27 mouse cellular contexts compared by ENCODE assay signal in the genomic region with DNA sequence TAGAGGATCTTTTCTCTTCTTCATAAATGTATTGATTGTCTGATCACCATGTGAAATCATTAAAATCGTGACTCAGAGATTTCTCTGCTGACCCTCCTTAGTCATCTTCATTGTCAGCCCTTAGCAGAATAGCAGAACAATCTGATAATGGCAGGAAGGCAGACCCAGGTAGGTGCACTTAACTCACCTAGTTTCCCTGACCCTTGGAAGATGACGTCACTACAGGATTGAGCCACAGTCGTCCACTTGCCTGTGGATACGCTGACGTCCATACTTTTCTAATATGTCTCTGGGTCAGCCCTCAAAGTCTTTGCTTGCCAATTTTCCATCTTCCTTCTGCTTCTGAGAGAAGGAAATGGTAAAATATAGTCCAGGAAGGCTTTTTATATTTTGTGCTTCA.
"Had no signal": no experiment of that assay in that cellular context is flagged by ENCODE, and none has a peak within 500 bp of the region (broad histone marks: within the 10 kb centered on the region; RNA-seq: fewer than 3 reads in every experiment).

No protein-coding gene starts in this region.

- ATAC-seq: forebrain, embryonic 13.5 days; forebrain, embryonic 14.5 days; forebrain, embryonic 15.5 days; forebrain, embryonic 16.5 days; forebrain, postnatal 0 days had no signal

- H3K27ac ChIP-seq: embryonic facial prominence, embryonic 10.5 days; embryonic facial prominence, embryonic 12.5 days; embryonic facial prominence, embryonic 13.5 days; embryonic facial prominence, embryonic 15.5 days; forebrain, embryonic 10.5 days; forebrain, embryonic 13.5 days; forebrain, embryonic 15.5 days; gastrocnemius, adult 2 months had no signal

- H3K27me3 ChIP-seq: forebrain, embryonic 15.5 days had no signal

- H3K9me3 ChIP-seq: embryonic facial prominence, embryonic 10.5 days; embryonic facial prominence, embryonic 12.5 days; embryonic facial prominence, embryonic 13.5 days; embryonic facial prominence, embryonic 15.5 days; forebrain, embryonic 10.5 days; forebrain, embryonic 13.5 days; forebrain, embryonic 15.5 days had no signal

- H3K4me1 ChIP-seq: embryonic facial prominence, embryonic 10.5 days; embryonic facial prominence, embryonic 12.5 days; embryonic facial prominence, embryonic 13.5 days; embryonic facial prominence, embryonic 15.5 days; forebrain, embryonic 10.5 days; forebrain, embryonic 13.5 days; forebrain, embryonic 15.5 days had no signal

- DNase-seq: cerebellum, adult 18-20 months; cerebellum, adult 2 months; cerebellum, adult 8-10 months; cerebellum, adult 9-10 months; cerebellum, adult 9-11 months; cerebellum, postnatal 10 days; cerebellum, postnatal 14 days; cerebellum, postnatal 25 days; cerebellum, postnatal 36 days; embryo, embryonic 11 days; forebrain, postnatal 0 days; gastrocnemius, adult 2 months; gastrocnemius, postnatal 10 days; gastrocnemius, postnatal 14 days; gastrocnemius, postnatal 25 days; gastrocnemius, postnatal 36 days; heart, adult 11 months had no signal

- H3K9ac ChIP-seq: embryonic facial prominence, embryonic 12.5 days; embryonic facial prominence, embryonic 13.5 days; embryonic facial prominence, embryonic 15.5 days; forebrain, embryonic 13.5 days; forebrain, embryonic 15.5 days; forebrain, postnatal 0 days had no signal

- H3K4me3 ChIP-seq: embryonic facial prominence, embryonic 10.5 days; embryonic facial prominence, embryonic 12.5 days; embryonic facial prominence, embryonic 13.5 days; embryonic facial prominence, embryonic 15.5 days; erythroblast, embryonic 14.5 days; forebrain, embryonic 10.5 days; forebrain, embryonic 13.5 days; forebrain, embryonic 15.5 days; gastrocnemius, adult 2 months had no signal

- H3K4me2 ChIP-seq: embryonic facial prominence, embryonic 12.5 days; embryonic facial prominence, embryonic 13.5 days; embryonic facial prominence, embryonic 15.5 days; forebrain, embryonic 13.5 days; forebrain, embryonic 15.5 days had no signal

- H3K36me3 ChIP-seq: embryonic facial prominence, embryonic 10.5 days; embryonic facial prominence, embryonic 12.5 days; embryonic facial prominence, embryonic 13.5 days; embryonic facial prominence, embryonic 15.5 days; forebrain, embryonic 10.5 days; forebrain, embryonic 15.5 days had no signal
